Mouse (Mus musculus) kidney, postnatal 4 days (tissue): ENCODE data around the gene Olfr1299.

Experiments used
- DNase-seq, 2 experiments: peaks; one replicate each; pipeline ENCODE4 v3.0.0; 2021; ENCODE audit warnings: mixed read lengths in 2 of 2

The Olfr1299 gene

DNA sequence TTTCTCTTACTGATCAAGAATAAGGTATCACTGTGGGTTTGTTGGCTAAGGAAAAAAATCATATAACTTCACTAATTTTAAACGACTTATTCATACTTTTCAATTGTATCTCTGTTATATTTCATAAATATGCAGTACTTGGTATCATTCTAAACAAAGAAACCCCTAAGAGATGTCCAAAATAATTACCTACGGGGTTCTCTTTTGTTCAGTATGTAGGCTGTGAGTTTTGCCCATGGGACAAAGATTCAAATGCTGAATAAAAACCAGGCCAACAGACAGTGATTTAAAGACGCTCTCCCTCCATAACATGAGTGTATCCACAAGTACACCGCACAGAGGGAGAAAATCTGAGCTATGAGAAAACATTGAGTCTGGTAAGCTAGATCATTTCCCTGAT lies at the start of gene Olfr1299:
Gene Olfr1299, plus strand, starts transcription at position 301 of the 400 bp plus-strand sequence.
- DNase-seq = no peak

DNA sequence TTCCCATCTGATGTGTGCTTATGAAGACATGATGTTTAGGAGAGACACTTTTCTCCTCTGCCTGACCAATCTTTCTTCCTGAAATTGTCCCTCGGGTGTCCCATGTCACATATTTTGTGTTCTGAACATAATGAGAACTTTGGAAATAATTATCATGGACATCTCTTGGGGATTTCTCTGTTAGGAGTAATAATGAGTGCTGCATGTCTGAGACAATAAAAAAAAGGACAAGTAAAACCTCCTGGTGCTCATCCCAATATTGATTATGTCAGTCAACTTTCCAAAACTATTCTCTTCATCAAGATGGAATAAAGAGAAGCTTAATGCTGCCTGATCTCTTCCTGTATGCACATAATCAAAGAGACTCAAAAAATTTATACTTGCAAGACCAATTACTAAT lies 34.8 kb upstream of the Olfr1299 start, which contains the start of gene Olfr1297:
Gene Olfr1297, minus strand, starts transcription at position 101 of the 400 bp plus-strand sequence.
- no peak for DNase-seq

DNA sequence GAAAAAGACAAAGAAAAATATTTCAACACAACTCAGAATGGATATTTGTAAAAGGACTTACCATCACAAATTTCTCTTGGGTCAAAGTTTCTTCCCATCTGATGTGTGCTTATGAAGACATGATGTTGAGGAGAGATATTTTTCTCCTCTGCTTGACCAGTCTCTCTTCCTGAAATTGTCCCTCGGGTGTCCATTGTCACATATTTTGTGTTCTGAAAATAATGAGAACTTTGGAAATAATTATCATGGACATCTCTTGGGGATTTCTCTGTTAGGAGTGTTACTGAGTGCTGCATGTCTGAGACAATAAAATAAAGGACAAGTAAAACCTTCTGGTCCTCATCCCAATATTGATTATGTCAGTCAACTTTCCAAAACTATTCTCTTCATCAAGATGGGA lies 12.1 kb upstream of the Olfr1299 start, which contains the start of gene Olfr1298:
Gene Olfr1298, minus strand, starts transcription at position 101 of the 400 bp plus-strand sequence.
- DNase-seq = no peak
